Mouse (Mus musculus) T-helper 2 cell (primary cell): Measurements from ENCODE around the gene Mrln.

Experiments
- in situ Hi-C: fragments of 300-600 bp; cut with MboI, MseI; formaldehyde crosslinking; loops from one replicate; pipeline ENCODE4 v1.15.1; 2025; ENCODE audit warnings: high pct_unique_total_duplicates

Mrln gene

GRCm38 (mm10) chr10:70254666-70255065, 50.2 kb downstream of the Mrln start:
- in situ Hi-C loops: no loop called here

GRCm38 (mm10) chr10:70255601-70256210, 51.2 kb downstream of the Mrln start:
- in situ Hi-C loops: no loop called here

GRCm38 (mm10) chr10:70257029-70257428, 52.6 kb downstream of the Mrln start:
- in situ Hi-C loops: no loop called here

- in situ Hi-C loops: no loop called here
These were observed 56.4 kb downstream of the Mrln start for GRCm38 (mm10) chr10:70260904-70261303.

GRCm38 (mm10) chr10:70262051-70262450, 57.6 kb downstream of the Mrln start:
- in situ Hi-C loops: no loop called here

GRCm38 (mm10) chr10:70263681-70264189, 59.3 kb downstream of the Mrln start:
- in situ Hi-C loops: no loop called here

GRCm38 (mm10) chr10:70264337-70265036, 60.0 kb downstream of the Mrln start:
- in situ Hi-C loops: no loop called here

- in situ Hi-C loops: no loop called here
These were observed 62.0 kb downstream of the Mrln start for GRCm38 (mm10) chr10:70266501-70266900.

GRCm38 (mm10) chr10:70268581-70269446, 64.3 kb downstream of the Mrln start:
- in situ Hi-C loops: no loop called here
